Mouse (Mus musculus) ovary, postnatal 10 days (tissue): ENCODE data around the gene Reln.

Experiments
- DNase-seq: peaks from one replicate; pipeline ENCODE4 v3.0.0; 2022; ENCODE audit warnings: low spot score

The Reln gene

GRCm38 (mm10) chr5:21846616-21847290 is 497.7 kb downstream of the Reln start:
- no peak for DNase-seq

GRCm38 (mm10) chr5:21844676-21845075 is 499.8 kb downstream of the Reln start:
- DNase-seq = no peak
